Mouse (Mus musculus): Measurements from ENCODE around the gene Fnbp4. TPM values are rescaled to one million over a fixed set of nuclear protein-coding genes. Genes with fewer than 3 reads are reported as not detected.

The Fnbp4 gene
- 137 and 146 TPM in 2 replicates for polyA plus RNA-seq (2014; fragmentation: Nextera tagmentation; extraction: Ambion mirVana)

GRCm38 (mm10) chr2:90745053-90745678, at the start of gene Fnbp4:
Gene Fnbp4 (plus strand): TSS chr2:90745370.
- H3K27me3 ChIP-seq (ENCODE audit: control insufficient read depth, insufficient read depth, low read length): no peaks in the 10 kb centered on the region
- peak; percentile 97 for DNase-seq (ENCODE audit: low spot score)
- peak within 1 kb of the TSS; percentile 87 for H3K4me2 ChIP-seq (ENCODE audit: low read depth, low read length, severe bottlenecking)
- peaks cover 2% of the 10 kb centered on the region for H3K4me1 ChIP-seq (replicated peaks; ENCODE audit: control insufficient read depth, insufficient read depth, low read length)
- ATAC-seq (replicated peaks; ENCODE audit: low FRiP score): peak; percentile 99
- H3K4me3 ChIP-seq (ENCODE audit: low read depth, low read length): peak within 1 kb of the TSS; percentile 93
- H3K36me3 ChIP-seq (ENCODE audit: control insufficient read depth, insufficient read depth, low read length): peaks cover 2% of the 10 kb centered on the region; the same call in 1 of the 2 replicates
- peak within 1 kb of the TSS; percentile 98 for H3K9ac ChIP-seq (ENCODE audit: low read length)
- no peaks in the 10 kb centered on the region for H3K9me3 ChIP-seq (ENCODE audit: control insufficient read depth, low read length)
- 1% methylated on average over 41 of the region's 44 CpGs for WGBS
- peak within 1 kb of the TSS; percentile 92 for H3K27ac ChIP-seq (ENCODE audit: low read depth, low read length)

- DNase-seq (ENCODE audit: low spot score) (no peak), ATAC-seq (replicated peaks; ENCODE audit: low FRiP score) (no peak)
- H3K9ac ChIP-seq (ENCODE audit: low read length): no peak overlapping the region
- no peaks in the 10 kb centered on the region for H3K9me3 ChIP-seq (ENCODE audit: control insufficient read depth, low read length)
- no peaks in the 10 kb centered on the region for H3K27me3 ChIP-seq (ENCODE audit: control insufficient read depth, insufficient read depth, low read length)
- H3K4me3 ChIP-seq (ENCODE audit: low read depth, low read length): no peak overlapping the region
- H3K27ac ChIP-seq (ENCODE audit: low read depth, low read length): no peak overlapping the region
- H3K36me3 ChIP-seq (ENCODE audit: control insufficient read depth, insufficient read depth, low read length): peaks cover 13% of the 10 kb centered on the region; the same call in 1 of the 2 replicates
- 88% methylated on average over 4 of the region's 4 CpGs for WGBS
- no peak overlapping the region for H3K4me2 ChIP-seq (ENCODE audit: low read depth, low read length, severe bottlenecking)
- no peaks in the 10 kb centered on the region for H3K4me1 ChIP-seq (replicated peaks; ENCODE audit: control insufficient read depth, insufficient read depth, low read length)
These were observed 44.2 kb upstream of the Fnbp4 start for GRCm38 (mm10) chr2:90700943-90701342.

GRCm38 (mm10) chr2:90708548-90708947, 36.6 kb upstream of the Fnbp4 start:
- H3K4me2 ChIP-seq (ENCODE audit: low read depth, low read length, severe bottlenecking): no peak overlapping the region
- no peaks in the 10 kb centered on the region for H3K27me3 ChIP-seq (ENCODE audit: control insufficient read depth, insufficient read depth, low read length)
- ATAC-seq (replicated peaks; ENCODE audit: low FRiP score) (no peak), DNase-seq (ENCODE audit: low spot score) (no peak)
- 0 out of 2 replicates have a peak, but pooled peaks cover 2% of the 10 kb centered on the region for H3K4me1 ChIP-seq (replicated peaks; ENCODE audit: control insufficient read depth, insufficient read depth, low read length)
- no peak overlapping the region for H3K4me3 ChIP-seq (ENCODE audit: low read depth, low read length)
- no peak overlapping the region for H3K9ac ChIP-seq (ENCODE audit: low read length)
- WGBS: 30% methylated on average over 1 of the region's 1 CpGs
- no peak overlapping the region for H3K27ac ChIP-seq (ENCODE audit: low read depth, low read length)
- peaks cover 10% of the 10 kb centered on the region; the same call in 1 of the 2 replicates for H3K36me3 ChIP-seq (ENCODE audit: control insufficient read depth, insufficient read depth, low read length)
- no peaks in the 10 kb centered on the region for H3K9me3 ChIP-seq (ENCODE audit: control insufficient read depth, low read length)

- Histone ChIP-seq H3K4me1 (replicated peaks; ENCODE audit: control insufficient read depth, insufficient read depth, low read length) (no peaks in the 10 kb centered on the region), H3K9ac (ENCODE audit: low read length) (no peak overlapping the region), H3K4me3 (ENCODE audit: low read depth, low read length) (no peak overlapping the region), H3K27ac (ENCODE audit: low read depth, low read length) (no peak overlapping the region), H3K36me3 (ENCODE audit: control insufficient read depth, insufficient read depth, low read length) (peaks cover 3% of the 10 kb centered on the region; the same call in 1 of the 2 replicates), H3K9me3 (ENCODE audit: control insufficient read depth, low read length) (no peaks in the 10 kb centered on the region), H3K4me2 (ENCODE audit: low read depth, low read length, severe bottlenecking) (no peak overlapping the region), H3K27me3 (ENCODE audit: control insufficient read depth, insufficient read depth, low read length) (no peaks in the 10 kb centered on the region)
- 89% methylated on average over 7 of the region's 7 CpGs for WGBS
- no peak for ATAC-seq (replicated peaks; ENCODE audit: low FRiP score)
- DNase-seq (ENCODE audit: low spot score): no peak
These were observed 29.5 kb upstream of the Fnbp4 start for GRCm38 (mm10) chr2:90715555-90716092.

GRCm38 (mm10) chr2:90717366-90717765, 27.8 kb upstream of the Fnbp4 start:
- DNase-seq (ENCODE audit: low spot score) (no peak), ATAC-seq (replicated peaks; ENCODE audit: low FRiP score) (no peak)
- H3K27me3 ChIP-seq (ENCODE audit: control insufficient read depth, insufficient read depth, low read length): no peaks in the 10 kb centered on the region
- H3K9ac ChIP-seq (ENCODE audit: low read length): no peak overlapping the region
- no peak overlapping the region for H3K4me3 ChIP-seq (ENCODE audit: low read depth, low read length)
- no peak overlapping the region for H3K4me2 ChIP-seq (ENCODE audit: low read depth, low read length, severe bottlenecking)
- no peaks in the 10 kb centered on the region; the same call in 1 of the 2 replicates for H3K36me3 ChIP-seq (ENCODE audit: control insufficient read depth, insufficient read depth, low read length)
- 93% methylated on average over 4 of the region's 4 CpGs for WGBS
- no peaks in the 10 kb centered on the region for H3K4me1 ChIP-seq (replicated peaks; ENCODE audit: control insufficient read depth, insufficient read depth, low read length)
- no peaks in the 10 kb centered on the region for H3K9me3 ChIP-seq (ENCODE audit: control insufficient read depth, low read length)
- H3K27ac ChIP-seq (ENCODE audit: low read depth, low read length): no peak overlapping the region

- ATAC-seq (replicated peaks; ENCODE audit: low FRiP score) (no peak), DNase-seq (ENCODE audit: low spot score) (no peak)
- no peak overlapping the region for H3K27ac ChIP-seq (ENCODE audit: low read depth, low read length)
- no peaks in the 10 kb centered on the region for H3K9me3 ChIP-seq (ENCODE audit: control insufficient read depth, low read length)
- H3K36me3 ChIP-seq (ENCODE audit: control insufficient read depth, insufficient read depth, low read length): no peaks in the 10 kb centered on the region; the same call in 1 of the 2 replicates
- no peak overlapping the region for H3K9ac ChIP-seq (ENCODE audit: low read length)
- no peaks in the 10 kb centered on the region for H3K4me1 ChIP-seq (replicated peaks; ENCODE audit: control insufficient read depth, insufficient read depth, low read length)
- no peak overlapping the region for H3K4me3 ChIP-seq (ENCODE audit: low read depth, low read length)
- no peak overlapping the region for H3K4me2 ChIP-seq (ENCODE audit: low read depth, low read length, severe bottlenecking)
- H3K27me3 ChIP-seq (ENCODE audit: control insufficient read depth, insufficient read depth, low read length): no peaks in the 10 kb centered on the region
- WGBS: 78% methylated on average over 5 of the region's 5 CpGs
These were observed 27.2 kb upstream of the Fnbp4 start for GRCm38 (mm10) chr2:90717948-90718347.

- DNase-seq (ENCODE audit: low spot score) (no peak), ATAC-seq (replicated peaks; ENCODE audit: low FRiP score) (no peak)
- no peak overlapping the region for H3K9ac ChIP-seq (ENCODE audit: low read length)
- 95% methylated on average over 3 of the region's 3 CpGs for WGBS
- no peak overlapping the region for H3K4me2 ChIP-seq (ENCODE audit: low read depth, low read length, severe bottlenecking)
- H3K36me3 ChIP-seq (ENCODE audit: control insufficient read depth, insufficient read depth, low read length): peaks cover 6% of the 10 kb centered on the region; the same call in 1 of the 2 replicates
- no peak overlapping the region for H3K27ac ChIP-seq (ENCODE audit: low read depth, low read length)
- no peak overlapping the region for H3K4me3 ChIP-seq (ENCODE audit: low read depth, low read length)
- no peaks in the 10 kb centered on the region for H3K4me1 ChIP-seq (replicated peaks; ENCODE audit: control insufficient read depth, insufficient read depth, low read length)
- H3K27me3 ChIP-seq (ENCODE audit: control insufficient read depth, insufficient read depth, low read length): no peaks in the 10 kb centered on the region
- H3K9me3 ChIP-seq (ENCODE audit: control insufficient read depth, low read length): no peaks in the 10 kb centered on the region
These were observed 18.4 kb upstream of the Fnbp4 start for GRCm38 (mm10) chr2:90726818-90727217.

GRCm38 (mm10) chr2:90735326-90735725, 9.8 kb upstream of the Fnbp4 start:
- WGBS: 96% methylated on average over 11 of the region's 11 CpGs
- H3K4me3 ChIP-seq (ENCODE audit: low read depth, low read length): no peak overlapping the region
- no peak for DNase-seq (ENCODE audit: low spot score)
- no peak for ATAC-seq (replicated peaks; ENCODE audit: low FRiP score)
- peaks cover 16% of the 10 kb centered on the region for H3K36me3 ChIP-seq (ENCODE audit: control insufficient read depth, insufficient read depth, low read length)
- no peak overlapping the region for H3K9ac ChIP-seq (ENCODE audit: low read length)
- no peaks in the 10 kb centered on the region for H3K4me1 ChIP-seq (replicated peaks; ENCODE audit: control insufficient read depth, insufficient read depth, low read length)
- no peaks in the 10 kb centered on the region for H3K9me3 ChIP-seq (ENCODE audit: control insufficient read depth, low read length)
- H3K27me3 ChIP-seq (ENCODE audit: control insufficient read depth, insufficient read depth, low read length): no peaks in the 10 kb centered on the region
- H3K4me2 ChIP-seq (ENCODE audit: low read depth, low read length, severe bottlenecking): no peak overlapping the region
- H3K27ac ChIP-seq (ENCODE audit: low read depth, low read length): no peak overlapping the region

GRCm38 (mm10) chr2:90738801-90739200, 6.4 kb upstream of the Fnbp4 start:
- peaks cover 11% of the 10 kb centered on the region for H3K36me3 ChIP-seq (ENCODE audit: control insufficient read depth, insufficient read depth, low read length)
- no peak for DNase-seq (ENCODE audit: low spot score)
- WGBS: 95% methylated on average over 3 of the region's 3 CpGs
- no peaks in the 10 kb centered on the region for H3K27me3 ChIP-seq (ENCODE audit: control insufficient read depth, insufficient read depth, low read length)
- no peaks in the 10 kb centered on the region for H3K4me1 ChIP-seq (replicated peaks; ENCODE audit: control insufficient read depth, insufficient read depth, low read length)
- H3K27ac ChIP-seq (ENCODE audit: low read depth, low read length): no peak overlapping the region
- no peak for ATAC-seq (replicated peaks; ENCODE audit: low FRiP score)
- no peak overlapping the region for H3K4me2 ChIP-seq (ENCODE audit: low read depth, low read length, severe bottlenecking)
- no peak overlapping the region for H3K9ac ChIP-seq (ENCODE audit: low read length)
- H3K9me3 ChIP-seq (ENCODE audit: control insufficient read depth, low read length): no peaks in the 10 kb centered on the region
- H3K4me3 ChIP-seq (ENCODE audit: low read depth, low read length): no peak overlapping the region
